Mouse (Mus musculus) monocyte, adult 59 days (primary cell): ENCODE data around the gene Cnih3. TPM values are rescaled to one million over a fixed set of nuclear protein-coding genes. Genes with fewer than 3 reads are reported as not detected.

Experiments
- total RNA-seq, 2 experiments: library from RNA; stranded (reverse); gene quantifications; one replicate each; pipeline ENCODE4 v1.2.4; 2023

Gene Cnih3
- not detected for total RNA-seq

DNA sequence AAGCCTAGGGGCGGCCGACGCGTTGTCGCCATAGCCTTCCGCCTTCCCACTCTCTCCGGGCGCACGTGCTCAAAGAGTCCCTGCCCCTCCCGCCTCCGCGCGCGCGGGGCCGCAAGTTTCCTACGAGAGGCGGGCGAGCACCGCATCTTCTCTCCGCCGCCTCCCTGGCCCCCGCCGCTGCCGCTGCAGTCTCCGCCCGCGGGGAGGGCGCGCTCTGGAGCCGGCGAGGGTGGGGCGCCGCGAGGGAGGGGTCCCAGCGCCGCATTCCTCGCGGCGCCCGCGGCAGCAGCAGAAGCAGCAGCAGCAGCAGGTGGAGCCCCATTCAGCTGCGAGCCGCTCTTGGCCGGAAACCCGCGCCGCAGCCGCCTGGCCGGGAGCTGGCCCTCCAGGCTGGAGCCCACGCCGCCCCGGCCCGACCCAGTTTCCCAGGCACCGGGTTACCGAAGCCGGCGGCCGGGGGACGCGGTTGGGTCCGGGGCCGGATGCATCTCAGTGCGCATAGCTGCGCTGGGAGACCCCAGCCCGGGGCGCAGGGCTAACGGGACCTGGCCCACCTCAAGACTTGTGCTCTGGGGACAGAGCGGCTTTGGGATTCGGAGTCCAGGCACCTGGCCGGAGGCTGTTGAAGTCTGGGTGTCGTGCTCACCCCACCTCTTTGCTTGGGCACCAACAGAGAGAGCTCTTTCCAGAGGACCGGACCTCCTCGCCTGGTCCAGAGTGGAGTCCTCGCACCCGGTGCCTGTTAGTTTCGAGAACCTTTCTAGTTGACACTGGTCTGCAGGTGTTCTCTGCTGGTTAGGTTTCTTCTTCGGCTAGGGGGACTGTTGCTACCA, at the start of gene Cnih3:
TSS of gene Cnih3 (plus strand) at position 262 of the 833 bp plus-strand sequence.

Other genes starting within 250 kb of the Cnih3 start
- 10 to 100 TPM; 15.7 to 17.6 TPM for gene Nvl, start 208.4 kb upstream of the Cnih3 start, total RNA-seq
- 10 to 100 TPM; 39.0 to 42.5 TPM for gene Cnih4, start 207.9 kb upstream of the Cnih3 start, total RNA-seq
- gene Wdr26, start 140.6 kb upstream of the Cnih3 start, total RNA-seq, result 100 to 1,000 TPM; 242 to 254 TPM
- not detected for gene Ccdc121, start 158.8 kb downstream of the Cnih3 start, total RNA-seq
- gene Dnah14, start 223.9 kb downstream of the Cnih3 start, total RNA-seq, result not detected